Mouse (Mus musculus) left cerebral cortex, postnatal 36 days (tissue): Measurements from ENCODE around the gene Zfp523. TPM values are rescaled to one million over a fixed set of nuclear protein-coding genes. Genes with fewer than 3 reads are reported as not detected.
"Not testable (repeated sequence)": the region's sequence is repeated elsewhere in the genome, so short reads cannot be mapped to it uniquely, and the experiment has no call there.

Experiments
- DNase-seq, 2 experiments: peaks; one replicate each; pipeline ENCODE4 v3.0.0; 2021 to 2022; ENCODE audit warnings: low spot score in 2 of 2, mixed read lengths in 1 of 2
- intact Hi-C: fragments of 180-260 bp; cut with DNase I; formaldehyde crosslinking; loops from one replicate; pipeline ENCODE4 v1.15.1; 2025
- total RNA-seq, 2 experiments: library from RNA; stranded (reverse); gene quantifications; 2 replicates each; pipeline ENCODE4 v1.2.3; 2021

The Zfp523 gene
- total RNA-seq, 2 experiments from 2014 or later, result 102 to 116 TPM

GRCm38 (mm10) chr17:28207092-28207491 is 30.2 kb downstream of the Zfp523 start:
- no peak for DNase-seq
- intact Hi-C loops, result no loop called here

GRCm38 (mm10) chr17:28207591-28208313 is 30.8 kb downstream of the Zfp523 start, which contains the start of gene Def6:
Gene Def6 (plus strand): TSS chr17:28207778.
- DNase-seq, result peak; percentile 25 to 34
- intact Hi-C loops, result no loop called here

GRCm38 (mm10) chr17:28208314-28208612 is 31.3 kb downstream of the Zfp523 start:
- intact Hi-C loops, result no loop called here
- DNase-seq, result no peak

- intact Hi-C loops, result no loop called here
- DNase-seq, result no peak
Observed at GRCm38 (mm10) chr17:28209457-28210110, 32.7 kb downstream of the Zfp523 start.

- intact Hi-C loops, result no loop called here
- no peak for DNase-seq
Observed at GRCm38 (mm10) chr17:28211921-28212341, 35.0 kb downstream of the Zfp523 start.

GRCm38 (mm10) chr17:28212391-28212790 is 35.5 kb downstream of the Zfp523 start:
- intact Hi-C loops, result no loop called here
- no peak for DNase-seq

GRCm38 (mm10) chr17:28213236-28213635 is 36.3 kb downstream of the Zfp523 start:
- intact Hi-C loops, result no loop called here
- no peak for DNase-seq

GRCm38 (mm10) chr17:28216791-28217190 is 39.9 kb downstream of the Zfp523 start:
- intact Hi-C loops, result no loop called here
- DNase-seq, result no peak

- intact Hi-C loops, result no loop called here
- DNase-seq, result no peak
Observed at GRCm38 (mm10) chr17:28217721-28218649, 41.1 kb downstream of the Zfp523 start.

GRCm38 (mm10) chr17:28222463-28222862 is 45.5 kb downstream of the Zfp523 start:
- intact Hi-C loops, DNase-seq: not testable (repeated sequence)

- DNase-seq, result peak; percentile 84 to 87
- intact Hi-C loops, result no loop called here
Observed at GRCm38 (mm10) chr17:28223561-28224391, 46.8 kb downstream of the Zfp523 start.

- no peak for DNase-seq
- intact Hi-C loops, result loop anchor here (5.0 kb wide), 2 partner anchors 103 to 303 kb away; partner anchors contain the start of gene Rpl10a
Observed at GRCm38 (mm10) chr17:28224615-28225014, 47.7 kb downstream of the Zfp523 start.

GRCm38 (mm10) chr17:28226014-28226413 is 49.1 kb downstream of the Zfp523 start:
- intact Hi-C loops, result loop anchor here (1.0 to 5.0 kb wide), 3 partner anchors 83 to 301 kb away; partner anchors contain the start of gene Rpl10a
- DNase-seq, result peak; percentile 91 to 93

- no peak for DNase-seq
- intact Hi-C loops, result no loop called here
Observed at GRCm38 (mm10) chr17:28230486-28230885, 53.6 kb downstream of the Zfp523 start.

- intact Hi-C loops, result no loop called here
- no peak for DNase-seq
Observed at GRCm38 (mm10) chr17:28231026-28231736, 54.3 kb downstream of the Zfp523 start.

- intact Hi-C loops, result no loop called here
- peak; percentile 95 for DNase-seq
Observed at GRCm38 (mm10) chr17:28232475-28233060, 55.6 kb downstream of the Zfp523 start, which contains the start of gene Ppard. Gene Ppard (plus strand): TSS chr17:28232700.

GRCm38 (mm10) chr17:28233091-28233731 is 56.3 kb downstream of the Zfp523 start:
- no peak for DNase-seq

GRCm38 (mm10) chr17:28234641-28235040 is 57.7 kb downstream of the Zfp523 start:
- no peak for DNase-seq
- intact Hi-C loops, result no loop called here

More at GRCm38 (mm10) chr17:28233091-28233731, 56.3 kb downstream of the Zfp523 start:
- intact Hi-C loops, result no loop called here
